Mouse (Mus musculus): ENCODE data around the gene Pou2f1. TPM values are rescaled to one million over a fixed set of nuclear protein-coding genes. Genes with fewer than 3 reads are reported as not detected.

Gene Pou2f1
- polyA plus RNA-seq, 1 experiment: 3.1 TPM

DNA sequence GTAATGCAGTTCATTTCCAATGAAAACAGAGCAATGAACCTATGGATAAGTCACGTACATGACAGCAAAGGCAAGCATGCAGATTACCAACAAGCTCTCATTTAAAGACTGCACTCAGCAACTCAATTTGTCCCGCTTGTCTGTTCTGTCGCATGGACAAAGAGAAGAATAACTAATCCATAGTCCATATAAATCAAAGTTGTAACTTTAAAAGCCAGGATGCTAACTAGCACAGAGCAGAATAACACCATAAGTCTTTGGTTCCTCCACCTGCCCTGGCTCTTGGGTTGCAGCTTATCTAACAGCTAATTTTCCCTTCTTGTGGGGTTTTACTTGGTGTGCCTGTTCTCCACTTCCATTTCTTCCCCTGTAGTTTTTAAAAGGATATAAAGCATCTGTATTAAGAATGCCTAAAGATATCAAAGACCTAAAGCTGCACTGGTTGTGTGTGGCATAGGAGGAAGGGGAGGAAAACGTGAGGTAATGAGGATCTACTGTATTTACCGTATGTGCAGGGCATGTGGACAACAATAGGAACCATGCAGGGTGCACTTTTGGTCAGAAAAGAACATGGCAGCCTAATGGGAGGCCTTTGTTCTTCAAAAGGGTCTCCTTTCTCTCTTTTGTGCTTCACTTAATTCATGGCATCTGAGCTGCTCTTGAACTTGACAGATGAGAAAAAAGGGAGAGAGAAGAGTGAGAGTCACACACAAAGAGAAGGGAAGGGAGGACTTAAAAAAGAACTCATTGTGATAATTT, 36.1 kb downstream of the Pou2f1 start:
- DNase-seq (ENCODE audit: low read depth, low spot score): no peak
- WGBS: 91% methylated on average over 5 of the region's 5 CpGs

DNA sequence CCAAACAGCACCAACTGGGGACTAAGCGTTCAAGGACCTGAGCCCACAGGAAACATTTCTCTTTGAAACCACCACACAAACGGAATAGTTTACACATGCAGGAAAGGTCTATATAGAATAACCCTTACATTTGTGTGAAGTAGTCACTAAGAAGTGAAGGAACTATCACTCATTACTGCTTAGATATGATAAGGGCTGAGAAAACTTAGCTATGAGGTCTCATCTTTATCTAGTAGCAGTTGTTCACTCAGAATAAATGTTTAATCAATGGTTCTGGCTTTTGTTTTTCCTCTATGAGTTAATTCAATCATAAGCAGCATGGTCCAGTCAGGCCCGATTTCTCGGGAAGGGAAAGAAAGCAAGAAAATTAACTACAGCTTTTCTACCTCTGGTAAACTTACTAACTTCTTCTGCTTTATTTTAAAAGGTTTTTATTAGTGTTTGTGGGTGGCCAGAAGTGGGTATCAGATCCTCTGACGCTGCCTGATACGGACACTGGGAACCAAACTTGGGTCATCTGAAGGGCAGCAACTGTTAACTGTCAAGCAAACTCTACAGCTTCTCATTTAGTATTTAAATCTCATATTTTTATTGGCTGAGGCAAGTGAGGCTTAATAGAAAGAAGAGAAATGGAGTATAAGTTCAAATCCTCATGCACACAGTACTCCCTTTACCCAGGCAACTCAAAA, 40.7 kb downstream of the Pou2f1 start:
- WGBS: 80% methylated on average over 6 of the region's 6 CpGs
- DNase-seq (ENCODE audit: low read depth, low spot score): no peak

DNA sequence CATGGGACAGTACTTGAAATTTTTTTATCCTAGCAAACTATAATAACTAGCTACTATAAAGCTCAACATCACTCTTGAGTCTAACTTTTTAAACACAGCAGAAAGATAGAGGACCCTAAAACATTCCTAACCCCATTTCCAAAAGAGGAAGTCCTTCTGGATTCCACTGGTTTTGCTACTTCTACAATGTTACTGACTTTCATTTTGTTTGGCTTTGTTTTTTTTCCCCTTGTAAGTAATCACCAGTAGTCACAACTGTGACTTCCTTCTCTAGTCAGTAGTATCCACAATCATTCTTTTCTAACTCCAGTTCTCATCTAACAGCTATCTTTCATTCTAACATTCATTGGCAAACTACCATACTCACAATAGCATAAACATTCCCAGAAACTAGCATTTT, 44.3 kb downstream of the Pou2f1 start:
- no peak for DNase-seq (ENCODE audit: low read depth, low spot score)

DNA sequence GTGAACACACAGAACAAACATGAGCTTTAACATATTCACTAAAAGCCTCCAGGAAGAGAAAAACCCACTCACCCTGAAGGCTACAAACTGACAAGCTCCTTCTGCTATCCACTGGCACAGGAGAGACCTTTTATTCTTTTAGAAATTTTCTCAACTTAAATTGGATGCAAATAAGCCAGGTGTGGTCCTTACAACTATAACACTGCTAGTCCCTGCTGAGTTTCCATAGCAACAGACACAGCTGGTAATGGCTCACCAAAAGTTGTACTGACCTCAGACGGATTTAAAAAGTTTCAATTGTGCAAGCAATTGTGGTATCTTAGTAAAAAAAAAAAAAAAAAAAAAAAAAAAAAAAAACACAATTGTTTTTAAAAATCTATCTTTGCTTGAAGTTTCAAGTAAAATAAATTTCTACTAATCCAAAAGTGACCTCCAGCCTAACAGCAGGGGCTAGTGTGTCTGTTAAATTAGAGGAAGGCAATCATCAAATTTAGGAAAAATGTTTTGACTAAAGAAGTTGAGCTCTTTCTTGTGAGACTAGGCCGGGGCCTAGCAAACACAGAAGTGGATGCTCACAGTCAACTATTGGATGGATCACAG, 54.2 kb downstream of the Pou2f1 start:
- no peak for DNase-seq (ENCODE audit: low read depth, low spot score)
- WGBS: 79% methylated on average over 2 of the region's 2 CpGs

DNA sequence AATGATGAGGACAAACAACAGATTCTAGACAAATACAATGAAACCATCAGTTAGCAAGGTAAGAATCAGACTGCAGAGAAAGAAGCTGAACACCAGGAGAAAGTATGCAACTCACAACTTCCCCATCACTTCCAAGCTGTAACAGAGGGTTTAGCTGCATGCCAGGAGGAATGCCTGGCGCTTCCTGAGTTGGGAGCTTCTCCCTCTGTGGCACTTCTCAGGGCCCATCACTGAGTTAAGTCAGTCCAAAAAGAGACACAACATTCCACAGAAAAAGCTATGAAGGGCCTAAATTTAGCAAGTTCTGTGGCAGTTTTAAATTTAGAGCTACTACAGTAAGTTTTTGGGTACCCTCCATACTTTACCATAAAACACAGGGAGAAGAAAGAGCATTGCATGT, 59.2 kb downstream of the Pou2f1 start:
- WGBS: 97% methylated on average over 1 of the region's 1 CpGs
- no peak for DNase-seq (ENCODE audit: low read depth, low spot score)

DNA sequence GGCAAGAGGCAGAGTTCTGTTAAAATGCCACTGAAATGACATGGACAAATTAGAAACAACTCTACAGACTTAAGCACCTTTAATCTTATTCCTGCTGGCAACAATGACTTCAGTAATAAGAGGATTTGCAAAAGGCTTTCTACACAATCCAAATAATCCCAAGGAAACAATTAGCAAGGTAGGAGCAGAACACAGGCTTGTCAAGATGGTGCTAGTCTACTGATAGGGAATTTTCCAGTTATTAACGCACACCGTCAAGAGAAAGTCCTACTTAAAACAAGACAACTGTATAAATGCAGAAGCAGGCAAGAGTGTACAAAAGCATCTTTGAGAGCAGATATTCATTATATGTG, 67.0 kb downstream of the Pou2f1 start:
- DNase-seq (ENCODE audit: low read depth, low spot score): no peak
- 94% methylated on average over 2 of the region's 2 CpGs for whole genome bisulfite sequencing

DNA sequence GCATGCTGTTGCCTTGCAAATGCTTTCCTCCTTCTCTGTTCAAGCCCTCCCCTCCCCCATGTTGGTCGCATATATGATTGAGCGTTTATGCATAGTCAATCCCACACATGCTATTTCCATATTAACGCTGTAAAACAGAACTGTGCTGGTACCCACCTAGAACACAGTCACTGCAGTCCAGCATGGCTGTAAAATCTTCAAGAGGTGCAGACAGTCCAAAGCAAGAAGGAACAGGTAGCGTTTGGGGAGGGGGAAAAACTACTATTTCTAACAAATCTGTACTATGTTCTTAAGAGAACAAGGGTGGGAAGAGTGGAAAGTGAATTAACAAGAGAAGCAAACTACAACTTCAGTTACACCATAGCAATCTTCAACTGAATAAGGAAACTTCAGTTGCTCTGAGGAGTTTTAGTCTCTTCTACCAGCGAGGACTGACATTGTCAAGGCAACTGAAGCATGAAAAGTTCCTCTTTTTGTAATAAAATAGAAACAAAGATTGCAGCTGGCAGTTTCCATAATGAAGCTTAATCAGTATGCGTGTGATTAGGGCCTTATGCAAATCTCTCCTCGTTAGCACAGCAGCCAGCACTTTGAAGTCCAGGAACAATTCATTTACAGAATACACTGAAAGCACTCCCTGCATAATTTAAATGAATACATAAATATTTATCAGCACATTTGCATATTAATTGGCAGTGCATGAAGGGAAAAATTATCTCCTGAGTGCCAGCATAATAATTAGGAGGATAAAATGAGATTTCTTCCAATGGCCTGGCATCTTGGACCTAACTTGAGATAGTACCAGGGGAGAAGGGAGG, 67.6 kb downstream of the Pou2f1 start:
- DNase-seq (ENCODE audit: low read depth, low spot score): no peak
- 79% methylated on average over 7 of the region's 7 CpGs for WGBS

DNA sequence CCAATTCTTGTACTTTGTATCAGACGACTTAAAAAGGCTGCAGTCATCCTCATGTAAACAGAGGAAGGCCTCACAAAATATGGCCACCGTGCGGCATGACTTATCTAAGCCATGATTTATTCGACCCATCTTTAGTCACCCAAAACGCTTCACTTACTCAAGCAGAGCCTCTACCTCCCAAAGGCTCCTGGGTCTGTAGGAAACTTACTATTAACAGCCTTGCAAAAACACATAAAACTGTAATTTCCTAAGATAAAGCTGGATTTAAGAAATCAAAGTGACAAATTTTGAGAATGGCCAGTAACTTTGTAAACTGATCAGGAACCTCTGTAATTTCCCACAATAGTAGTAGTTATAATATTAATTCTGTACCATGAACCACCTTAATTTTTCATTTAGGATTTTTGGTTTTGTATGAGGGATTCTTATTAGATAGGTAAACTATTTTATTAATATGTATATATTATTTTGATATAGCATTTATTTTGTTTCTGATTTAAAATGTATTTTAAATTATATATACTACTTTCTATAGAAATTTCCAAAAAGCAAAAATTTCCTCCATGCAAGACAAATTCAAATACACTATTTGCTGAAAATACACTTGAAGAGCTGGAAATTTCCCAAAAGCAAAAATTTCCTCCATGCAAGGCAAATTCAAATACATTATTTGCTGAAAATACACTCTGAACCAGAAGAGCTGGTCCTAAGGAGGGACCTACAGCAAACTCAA, 68.4 kb downstream of the Pou2f1 start:
- WGBS: 64% methylated on average over 5 of the region's 5 CpGs
- no peak for DNase-seq (ENCODE audit: low read depth, low spot score)

DNA sequence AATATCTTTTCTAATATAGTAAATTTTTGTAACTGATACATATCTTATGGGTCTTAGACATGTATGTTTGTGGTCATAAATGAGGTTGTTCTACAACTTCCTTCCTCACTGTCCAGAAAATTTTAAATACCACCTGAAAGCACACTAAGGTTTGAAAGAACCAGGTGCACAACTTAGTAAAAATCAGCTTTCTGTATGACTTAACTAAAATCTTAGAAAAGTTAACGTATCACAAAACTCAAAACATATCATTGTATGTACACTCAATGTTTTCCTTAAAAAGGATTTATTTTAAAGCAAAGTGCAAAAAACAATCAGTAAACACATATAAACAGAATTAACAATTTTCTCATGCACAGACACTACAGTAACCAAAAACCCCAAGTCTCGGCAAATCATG, 69.6 kb downstream of the Pou2f1 start:
- no peak for DNase-seq (ENCODE audit: low read depth, low spot score)

DNA sequence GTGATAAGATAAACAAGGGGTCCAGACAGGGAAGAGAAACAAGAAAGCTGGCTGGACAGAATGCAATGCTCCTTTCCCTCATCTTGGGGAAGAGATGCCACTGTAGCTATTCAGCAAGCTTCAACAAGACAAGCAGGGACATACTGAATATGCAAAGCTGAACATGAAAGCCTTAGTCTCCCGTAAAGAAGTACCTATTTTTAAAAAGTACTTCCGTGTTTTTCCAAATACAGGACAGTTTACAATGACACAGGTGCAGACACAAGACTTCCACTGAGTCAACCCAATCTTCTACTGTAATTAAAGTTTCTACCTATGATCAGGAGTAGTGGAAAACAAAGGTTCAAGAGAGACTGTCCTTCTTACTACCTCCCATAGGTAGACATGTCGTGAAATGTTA, 72.0 kb downstream of the Pou2f1 start:
- no peak for DNase-seq (ENCODE audit: low read depth, low spot score)
- WGBS: 79% methylated on average over 3 of the region's 3 CpGs

More for the DNA sequence above, 69.6 kb downstream of the Pou2f1 start:
- WGBS: 92% methylated on average over 2 of the region's 2 CpGs

DNA sequence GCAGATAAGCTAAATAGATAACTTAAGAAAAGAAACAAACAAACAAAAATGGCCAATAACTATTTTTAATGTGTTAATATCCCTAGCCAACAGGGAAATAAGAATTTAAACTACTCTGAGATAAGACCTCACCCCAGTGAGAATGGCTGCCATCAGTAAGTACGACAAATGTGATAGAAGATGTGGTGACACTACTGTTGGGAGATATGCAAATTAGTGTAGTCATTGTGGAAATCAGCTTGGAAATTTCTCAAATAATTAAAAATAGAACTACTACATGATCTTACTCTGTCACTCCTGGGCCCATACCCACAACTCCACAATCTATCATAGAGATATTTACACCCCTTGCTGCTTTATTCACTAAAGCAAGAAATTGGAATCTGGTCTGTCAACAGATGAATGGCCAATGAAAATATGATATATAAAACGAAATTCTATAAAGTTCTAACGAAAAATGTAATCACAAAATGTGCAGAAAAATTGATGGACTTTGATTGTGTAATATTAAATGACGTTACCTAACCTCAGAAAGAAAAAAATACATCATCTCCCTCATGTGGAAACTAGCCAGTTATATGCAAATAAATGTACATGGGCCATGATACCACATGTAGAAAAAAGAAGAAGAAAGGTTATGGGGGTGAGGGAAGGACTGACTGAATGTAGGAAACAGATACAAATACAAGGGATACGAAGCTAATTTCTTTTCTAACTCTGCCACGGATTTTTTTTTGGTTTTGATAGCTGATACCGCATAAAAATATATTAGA, 74.8 kb downstream of the Pou2f1 start:
- 90% methylated on average over 7 of the region's 7 CpGs for WGBS
- no peak for DNase-seq (ENCODE audit: low read depth, low spot score)

DNA sequence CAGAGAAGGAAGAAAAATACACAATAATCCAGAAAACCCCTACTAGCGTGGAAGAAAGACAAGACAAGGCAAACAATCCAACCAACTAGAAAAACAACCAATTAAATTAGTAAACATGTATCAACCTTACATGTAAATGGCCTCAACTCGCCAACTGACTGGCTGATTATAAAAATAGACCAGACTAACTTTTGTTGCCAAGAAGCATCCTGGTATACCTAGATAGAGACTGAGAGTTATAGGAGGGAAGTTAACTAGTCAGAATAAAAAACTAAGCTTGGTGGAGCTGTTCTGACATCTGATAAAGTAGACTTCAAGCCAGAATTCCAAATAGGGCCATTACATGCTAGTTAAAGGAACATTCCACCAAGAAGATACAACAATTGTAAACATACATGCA, 77.3 kb downstream of the Pou2f1 start:
- 84% methylated on average over 2 of the region's 2 CpGs for WGBS
- no peak for DNase-seq (ENCODE audit: low read depth, low spot score)

DNA sequence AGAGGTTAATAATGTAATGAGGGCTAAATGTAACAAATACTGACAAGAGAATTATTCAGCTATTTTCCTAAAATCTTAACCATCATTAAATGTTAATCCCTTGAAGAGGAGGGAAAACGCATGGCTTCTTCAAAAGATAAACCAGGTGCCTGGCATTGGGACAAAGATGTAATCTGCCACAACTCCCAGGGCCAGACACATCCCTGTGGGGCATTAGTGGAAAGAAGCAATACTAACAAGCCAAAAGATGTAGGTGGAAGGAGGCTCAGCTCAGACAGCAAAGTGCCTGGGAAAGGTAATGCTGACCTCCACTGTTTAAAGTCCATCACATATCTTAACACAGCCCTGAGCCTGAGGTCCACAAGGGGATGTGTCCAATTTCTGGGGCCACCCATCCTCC, 80.0 kb downstream of the Pou2f1 start:
- WGBS: 73% methylated on average over 1 of the region's 1 CpGs
- DNase-seq (ENCODE audit: low read depth, low spot score): no peak

DNA sequence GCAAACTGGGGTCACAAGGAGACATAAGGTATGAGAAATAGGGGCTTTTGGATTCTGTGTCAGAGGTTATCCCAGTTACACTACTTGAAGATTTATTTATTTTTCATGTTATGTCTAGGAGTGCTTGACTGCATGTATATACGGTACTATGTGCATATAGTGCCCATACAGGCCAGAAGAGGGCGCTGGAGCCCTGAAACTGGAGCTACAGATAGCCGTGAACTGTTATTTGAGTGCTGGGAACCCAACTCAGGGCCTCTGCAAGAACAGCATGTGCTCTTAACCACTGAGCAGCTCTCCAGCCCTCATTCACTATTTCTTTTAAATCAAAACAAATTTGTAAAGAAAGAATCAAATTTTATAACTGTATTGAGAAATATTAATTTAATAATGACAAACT, 81.5 kb downstream of the Pou2f1 start:
- 76% methylated on average over 3 of the region's 3 CpGs for WGBS
- no peak for DNase-seq (ENCODE audit: low read depth, low spot score)

DNA sequence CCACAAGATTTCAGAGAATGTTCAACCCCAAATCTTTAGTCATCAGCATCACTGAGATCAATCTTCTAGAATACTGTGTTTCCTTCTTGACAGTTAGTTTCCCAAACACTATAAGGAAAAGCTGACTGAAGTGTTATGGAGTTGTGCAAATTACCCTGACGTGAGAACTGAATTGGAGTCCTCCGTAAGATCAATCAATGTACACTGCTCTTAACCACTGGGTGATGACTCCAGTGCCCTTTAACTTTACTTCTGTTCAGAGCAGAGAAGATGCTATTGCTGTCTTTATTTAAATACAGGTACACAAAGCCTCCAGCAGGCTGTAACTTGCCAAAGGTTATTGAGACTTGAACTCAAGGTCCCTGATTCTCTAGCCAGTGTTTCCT, 88.1 kb downstream of the Pou2f1 start:
- 88% methylated on average over 2 of the region's 2 CpGs for WGBS

DNA sequence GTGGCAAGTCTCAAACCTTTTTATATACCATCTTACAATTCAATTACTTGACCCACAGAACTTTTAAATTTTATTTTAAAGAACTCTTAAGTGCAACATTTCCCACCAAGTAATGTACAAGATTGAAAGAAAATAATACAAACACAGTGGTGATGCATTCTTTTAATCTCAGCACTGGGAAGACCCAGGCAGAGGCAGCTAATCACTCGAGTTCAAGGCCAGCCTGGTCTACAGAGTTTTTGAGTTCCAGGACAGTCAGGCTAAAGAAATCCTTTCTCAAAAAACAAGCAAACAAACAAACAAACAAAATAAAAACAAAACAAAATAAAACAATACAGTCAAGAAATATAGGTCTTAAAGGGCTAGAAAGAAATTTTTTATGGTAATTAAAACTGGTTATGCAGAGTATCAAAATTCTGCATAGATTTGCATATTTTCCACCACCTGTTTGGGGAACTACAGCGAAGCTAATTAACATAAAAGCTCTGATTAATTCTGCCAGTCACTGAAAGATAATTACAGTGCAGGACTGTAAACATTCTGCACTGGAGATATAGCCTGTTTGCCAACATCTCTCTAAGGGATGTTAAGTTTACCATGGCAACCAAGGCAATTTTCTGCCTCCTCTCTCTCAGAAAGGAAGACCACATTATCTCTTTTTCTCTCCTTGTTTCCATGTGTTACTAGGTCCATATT, 88.6 kb downstream of the Pou2f1 start:
- DNase-seq (ENCODE audit: low read depth, low spot score): no peak
- WGBS: 92% methylated on average over 2 of the region's 2 CpGs

More for the DNA sequence above, 88.1 kb downstream of the Pou2f1 start:
- DNase-seq (ENCODE audit: low read depth, low spot score): no peak

DNA sequence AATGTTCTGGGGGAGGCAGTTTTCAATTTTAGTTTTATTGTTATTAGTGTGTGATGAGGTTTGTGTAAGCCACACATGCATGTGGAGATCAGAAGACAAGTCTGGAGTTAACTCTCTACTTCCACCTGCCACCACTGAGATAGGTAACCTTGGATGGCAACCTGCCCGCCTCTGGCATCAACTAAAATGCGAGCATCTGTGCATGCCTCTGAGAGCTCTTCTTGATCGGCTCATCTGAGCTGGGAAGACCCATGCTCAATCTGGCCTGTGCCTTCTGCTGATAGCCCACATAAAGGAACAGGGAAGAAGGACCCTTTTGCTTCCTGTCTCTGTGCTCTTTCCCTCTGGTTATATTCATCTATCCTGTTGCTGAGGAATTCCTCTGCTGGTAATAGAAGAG, 93.0 kb downstream of the Pou2f1 start:
- 95% methylated on average over 3 of the region's 3 CpGs for WGBS
- DNase-seq (ENCODE audit: low read depth, low spot score): no peak

DNA sequence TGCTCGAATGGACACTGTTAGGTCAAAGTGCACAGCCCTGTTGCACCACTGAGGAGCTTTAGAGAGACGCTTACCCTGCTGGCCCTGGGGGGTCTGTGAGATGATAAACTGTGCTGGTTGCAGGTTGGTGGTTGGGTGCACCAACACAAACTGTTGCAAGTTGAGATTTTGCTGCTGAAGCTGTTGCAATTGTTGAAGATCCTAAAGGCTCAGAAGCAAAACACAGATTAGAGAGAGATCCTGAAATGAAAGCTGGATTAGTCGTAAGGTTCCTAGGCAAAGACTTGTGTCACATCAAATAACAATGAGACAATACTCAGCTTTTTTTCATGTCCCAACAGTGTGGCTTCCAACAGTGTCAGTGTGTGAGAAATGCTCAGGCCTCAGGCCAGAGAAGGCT, 93.7 kb downstream of the Pou2f1 start:
- no peak for DNase-seq (ENCODE audit: low read depth, low spot score)
- WGBS: 87% methylated on average over 3 of the region's 3 CpGs
